Mouse (Mus musculus): ENCODE data around the gene Pdzk1ip1.

DNA sequence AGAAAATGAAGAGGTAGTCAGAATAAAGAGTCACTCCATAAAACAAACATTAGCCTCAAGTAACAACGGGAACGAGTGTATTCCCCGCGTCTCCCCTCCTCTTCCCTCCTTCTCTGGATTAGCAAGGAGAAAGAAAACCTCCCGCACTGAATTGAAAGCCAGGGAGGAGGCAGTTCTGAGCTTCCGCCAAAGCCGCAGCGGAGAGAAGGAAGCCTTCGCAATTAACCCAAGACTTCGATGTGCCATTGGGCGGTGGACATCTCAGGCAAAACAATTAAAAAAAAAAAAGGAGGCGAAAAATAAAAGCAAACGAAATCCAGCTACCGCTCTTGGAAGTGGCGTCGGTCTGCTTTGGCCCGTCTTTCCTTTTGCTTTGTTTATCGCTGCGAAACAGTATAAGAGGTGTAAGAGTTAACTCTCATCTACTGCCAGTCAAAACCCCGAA is 30.2 kb upstream of the Pdzk1ip1 start:
- TF ChIP-seq CTCF (IDR thresholded peaks at IDR 0.05; ENCODE audit: extremely low read depth, insufficient read length, insufficient replicate concordance, low read depth, low read length): no peak
- TF ChIP-seq POLR2A (IDR thresholded peaks at IDR 0.05; ENCODE audit: low read depth, low read length): no peak

Measured in small intestine, adult 2 months (tissue).